Mouse (Mus musculus) lung, adult 2 months (tissue): ENCODE results near the gene Usp12. TPM values are rescaled to one million over a fixed set of nuclear protein-coding genes. Genes with fewer than 3 reads are reported as not detected.

Source experiments
- DNase-seq: peaks from one replicate; pipeline ENCODE4 v3.0.0; 2022
- H3K4me1 ChIP-seq: fragments of 200-500 bp; 2 replicates; pipeline ENCODE4 v1.6.1; 2011; ENCODE audit warnings: low read length; ENCODE audit not compliant: control insufficient read depth, insufficient read depth
- H3K4me3 ChIP-seq: fragments of 200-500 bp; replicated peaks from 2 replicates; pipeline ENCODE3; 2011; ENCODE audit warnings: low read depth, mild to moderate bottlenecking, control low read depth, low read length; ENCODE audit errors: extremely low read depth
- CTCF ChIP-seq: fragments of 200-500 bp; IDR thresholded peaks from 2 replicates; pipeline ENCODE4 v1.5.1; 2011; ENCODE audit warnings: mild to moderate bottlenecking, low read length, control low read depth; ENCODE audit not compliant: insufficient read depth
- POLR2A ChIP-seq: fragments of 200-500 bp; IDR thresholded peaks from 2 replicates; pipeline ENCODE4 v1.6.1; 2011; ENCODE audit warnings: low read depth, mild to moderate bottlenecking, control low read depth, low read length, borderline replicate concordance; ENCODE audit errors: extremely low read depth
- WGBS: fragments of 180-500 bp; shearing (Covaris S2); methylation state at CpG from one replicate; pipeline ENCODE4 v1.1.7; 2018; 5-methylcytosine and 5-hydroxymethylcytosine counted together
- polyA plus RNA-seq: library from polyadenylated mRNA; depleted of rRNA; stranded (reverse); fragments of >200 nt; gene quantifications from 2 replicates; pipeline ENCODE4 v1.2.3, GENCODE M21; 2012

Gene Usp12
- polyA plus RNA-seq, 1 experiment, result 14.9 TPM

GRCm38 (mm10) chr5:146724956-146725355 is 69.8 kb downstream of the Usp12 start:
- H3K4me1 ChIP-seq, result no peaks in the 10 kb centered on the region
- WGBS, result 32% methylated on average over 3 of the region's 3 CpGs

GRCm38 (mm10) chr5:146723452-146723851 is 71.4 kb downstream of the Usp12 start:
- TF ChIP-seq POLR2A, result no peak
- no peak for TF ChIP-seq CTCF
- Histone ChIP-seq H3K4me1 (no peaks in the 10 kb centered on the region), H3K4me3 (no peak overlapping the region)
- WGBS, result 85% methylated on average over 5 of the region's 5 CpGs
- DNase-seq, result no peak

More at GRCm38 (mm10) chr5:146724956-146725355, 69.8 kb downstream of the Usp12 start:
- H3K4me3 ChIP-seq, result no peak overlapping the region
- no peak for DNase-seq
- TF ChIP-seq POLR2A (no peak), CTCF (no peak)

- no peaks in the 10 kb centered on the region for H3K4me1 ChIP-seq
- H3K4me3 ChIP-seq, result no peak overlapping the region
- no peak for DNase-seq
- TF ChIP-seq POLR2A, result no peak
- 43% methylated on average over 14 of the region's 14 CpGs for WGBS
These were observed 72.6 kb downstream of the Usp12 start for GRCm38 (mm10) chr5:146722226-146722625.

- Histone ChIP-seq H3K4me3 (no peak overlapping the region), H3K4me1 (no peaks in the 10 kb centered on the region)
- TF ChIP-seq CTCF, result no peak
- no peak for TF ChIP-seq POLR2A
- no peak for DNase-seq
- 68% methylated on average over 27 of the region's 27 CpGs for WGBS
These were observed 75.0 kb downstream of the Usp12 start for GRCm38 (mm10) chr5:146719584-146720356.

GRCm38 (mm10) chr5:146713836-146714235 is 81.0 kb downstream of the Usp12 start:
- no peak for DNase-seq
- no peak overlapping the region for H3K4me3 ChIP-seq
- 90% methylated on average over 12 of the region's 12 CpGs for WGBS
- no peak for TF ChIP-seq POLR2A
- TF ChIP-seq CTCF, result no peak
- H3K4me1 ChIP-seq, result no peaks in the 10 kb centered on the region

- TF ChIP-seq POLR2A, result no peak
- no peak for TF ChIP-seq CTCF
- H3K4me3 ChIP-seq, result no peak overlapping the region
- DNase-seq, result no peak
- no peaks in the 10 kb centered on the region for H3K4me1 ChIP-seq
- 65% methylated on average over 10 of the region's 10 CpGs for WGBS
These were observed 81.7 kb downstream of the Usp12 start for GRCm38 (mm10) chr5:146713088-146713487.

- 81% methylated on average over 18 of the region's 18 CpGs for WGBS
- H3K4me3 ChIP-seq, result no peak overlapping the region
- no peaks in the 10 kb centered on the region for H3K4me1 ChIP-seq
- no peak for DNase-seq
- no peak for TF ChIP-seq CTCF
- TF ChIP-seq POLR2A, result no peak
These were observed 82.4 kb downstream of the Usp12 start for GRCm38 (mm10) chr5:146712282-146712918.

- 52% methylated on average over 3 of the region's 3 CpGs for WGBS
- Histone ChIP-seq H3K4me1 (no peaks in the 10 kb centered on the region), H3K4me3 (no peak overlapping the region)
- no peak for DNase-seq
- no peak for TF ChIP-seq POLR2A
- no peak for TF ChIP-seq CTCF
These were observed 85.4 kb downstream of the Usp12 start for GRCm38 (mm10) chr5:146709361-146709760.

GRCm38 (mm10) chr5:146705815-146706408 is 88.9 kb downstream of the Usp12 start:
- H3K4me3 ChIP-seq, result no peak overlapping the region
- no peaks in the 10 kb centered on the region for H3K4me1 ChIP-seq
- 11% methylated on average over 12 of the region's 12 CpGs for WGBS
- no peak for TF ChIP-seq POLR2A
- TF ChIP-seq CTCF, result peak; percentile 75
- DNase-seq, result peak; percentile 91

GRCm38 (mm10) chr5:146705411-146705810 is 89.4 kb downstream of the Usp12 start:
- DNase-seq, result no peak
- no peak for TF ChIP-seq POLR2A
- no peak for TF ChIP-seq CTCF
- WGBS, result 45% methylated on average over 6 of the region's 6 CpGs
- Histone ChIP-seq H3K4me1 (no peaks in the 10 kb centered on the region), H3K4me3 (no peak overlapping the region)
